Mouse (Mus musculus) bone marrow macrophage, adult 2 months (primary cell): ENCODE measurements around the gene Cdk14. TPM values are rescaled to one million over a fixed set of nuclear protein-coding genes. Genes with fewer than 3 reads are reported as not detected.

Experiments used
- H3K27ac ChIP-seq: 2 replicates; pipeline ENCODE4 v1.5.1; 2012; ENCODE audit warnings: low read depth, low read length; ENCODE audit not compliant: insufficient read depth
- H3K4me1 ChIP-seq: 2 replicates; pipeline ENCODE4 v1.6.1; 2012; ENCODE audit warnings: low read length; ENCODE audit not compliant: control insufficient read depth, insufficient read depth
- H3K4me3 ChIP-seq: 2 replicates; pipeline ENCODE4 v1.5.1; 2012; ENCODE audit warnings: mild to moderate bottlenecking, low read length, moderate library complexity; ENCODE audit not compliant: insufficient read depth
- CTCF ChIP-seq: IDR thresholded peaks from 2 replicates; pipeline ENCODE4 v1.5.1; 2012; ENCODE audit warnings: low read depth, mild to moderate bottlenecking, low read length, moderate library complexity
- POLR2A ChIP-seq: IDR thresholded peaks from 2 replicates; pipeline ENCODE4 v1.6.1; 2012; ENCODE audit warnings: mild to moderate bottlenecking, low read depth, low read length, borderline replicate concordance
- polyA plus RNA-seq: library from polyadenylated mRNA; stranded (reverse); fragments of >200 nt; gene quantifications from 2 replicates; pipeline ENCODE4 v1.2.4, GENCODE M21; 2012; ENCODE audit not compliant: missing spikeins, insufficient read depth, insufficient read length

The Cdk14 gene
- polyA plus RNA-seq, 1 experiment = 43.6 TPM

GRCm38 (mm10) chr5:5274318-5274717 is 145.8 kb downstream of the Cdk14 start:
- H3K4me3 ChIP-seq = no peak overlapping the region
- H3K4me1 ChIP-seq = peaks cover 24% of the 10 kb centered on the region
- TF ChIP-seq CTCF = no peak
- TF ChIP-seq POLR2A = no peak
- no peak overlapping the region for H3K27ac ChIP-seq

- H3K27ac ChIP-seq = no peak overlapping the region
- TF ChIP-seq POLR2A = no peak
- no peak overlapping the region for H3K4me3 ChIP-seq
- H3K4me1 ChIP-seq = peaks cover 5% of the 10 kb centered on the region; the same call in 1 of the 2 replicates
Observed at GRCm38 (mm10) chr5:5266787-5267126, 153.4 kb downstream of the Cdk14 start.

GRCm38 (mm10) chr5:5265861-5266786 is 154.0 kb downstream of the Cdk14 start:
- no peak overlapping the region for H3K4me3 ChIP-seq
- no peak for TF ChIP-seq CTCF
- no peak for TF ChIP-seq POLR2A
- no peak overlapping the region for H3K27ac ChIP-seq
- H3K4me1 ChIP-seq = peaks cover 5% of the 10 kb centered on the region; the same call in 1 of the 2 replicates

- H3K4me3 ChIP-seq = no peak overlapping the region
- TF ChIP-seq POLR2A = no peak
- no peak for TF ChIP-seq CTCF
- no peak overlapping the region for H3K27ac ChIP-seq
- H3K4me1 ChIP-seq = peaks cover 5% of the 10 kb centered on the region; the same call in 1 of the 2 replicates
Observed at GRCm38 (mm10) chr5:5265401-5265841, 154.7 kb downstream of the Cdk14 start.

- TF ChIP-seq CTCF = no peak
- TF ChIP-seq POLR2A = no peak
- Histone ChIP-seq H3K27ac (no peak overlapping the region), H3K4me1 (peaks cover 5% of the 10 kb centered on the region; the same call in 1 of the 2 replicates), H3K4me3 (no peak overlapping the region)
Observed at GRCm38 (mm10) chr5:5264712-5265111, 155.4 kb downstream of the Cdk14 start.

- no peak for TF ChIP-seq POLR2A
- no peak for TF ChIP-seq CTCF
- Histone ChIP-seq H3K27ac (no peak overlapping the region), H3K4me1 (no peaks in the 10 kb centered on the region), H3K4me3 (no peak overlapping the region)
Observed at GRCm38 (mm10) chr5:5261725-5262296, 158.3 kb downstream of the Cdk14 start.

- Histone ChIP-seq H3K4me3 (no peak overlapping the region), H3K27ac (no peak overlapping the region), H3K4me1 (no peaks in the 10 kb centered on the region)
- TF ChIP-seq CTCF (no peak), POLR2A (no peak)
Observed at GRCm38 (mm10) chr5:5260966-5261724, 159.0 kb downstream of the Cdk14 start.

- TF ChIP-seq CTCF (no peak), POLR2A (no peak)
- no peak overlapping the region for H3K4me3 ChIP-seq
- H3K4me1 ChIP-seq = no peaks in the 10 kb centered on the region
- H3K27ac ChIP-seq = no peak overlapping the region
Observed at GRCm38 (mm10) chr5:5260309-5260708, 159.8 kb downstream of the Cdk14 start.

GRCm38 (mm10) chr5:5254391-5254790 is 165.7 kb downstream of the Cdk14 start:
- Histone ChIP-seq H3K27ac (no peak overlapping the region), H3K4me3 (no peak overlapping the region), H3K4me1 (no peaks in the 10 kb centered on the region)
- TF ChIP-seq POLR2A (no peak), CTCF (no peak)
